Mouse (Mus musculus) c-Kit-positive CD71-positive TER-119-negative erythroid progenitor cells, embryonic 14.5 days (primary cell): ENCODE measurements around the gene Dclre1a.

Experiments
- DNase-seq: peaks from one replicate; pipeline ENCODE4 v3.0.0-alpha.2; 2013; ENCODE audit warnings: low read depth

Gene Dclre1a

GRCm38 (mm10) chr19:56547456-56548229 is at the start of gene Dclre1a:
TSS of gene Dclre1a (minus strand) at chr19:56548222.
- no peak for DNase-seq

- no peak for DNase-seq
Observed at GRCm38 (mm10) chr19:56592472-56592871, 44.5 kb upstream of the Dclre1a start.

- DNase-seq, result no peak
Observed at GRCm38 (mm10) chr19:56590250-56590649, 42.2 kb upstream of the Dclre1a start.

- no peak for DNase-seq
Observed at GRCm38 (mm10) chr19:56589455-56589854, 41.4 kb upstream of the Dclre1a start.

GRCm38 (mm10) chr19:56589008-56589407 is 41.0 kb upstream of the Dclre1a start:
- DNase-seq, result no peak

- DNase-seq, result no peak
Observed at GRCm38 (mm10) chr19:56588205-56588626, 40.2 kb upstream of the Dclre1a start.

- no peak for DNase-seq
Observed at GRCm38 (mm10) chr19:56586320-56586719, 38.3 kb upstream of the Dclre1a start.

- DNase-seq, result no peak
Observed at GRCm38 (mm10) chr19:56584288-56584687, 36.3 kb upstream of the Dclre1a start.

GRCm38 (mm10) chr19:56583785-56584184 is 35.8 kb upstream of the Dclre1a start:
- DNase-seq, result no peak

- DNase-seq, result no peak
Observed at GRCm38 (mm10) chr19:56581981-56582380, 34.0 kb upstream of the Dclre1a start.

GRCm38 (mm10) chr19:56577801-56578200 is 29.8 kb upstream of the Dclre1a start:
- no peak for DNase-seq

- no peak for DNase-seq
Observed at GRCm38 (mm10) chr19:56573184-56573583, 25.2 kb upstream of the Dclre1a start.

- no peak for DNase-seq
Observed at GRCm38 (mm10) chr19:56571913-56572312, 23.9 kb upstream of the Dclre1a start.

GRCm38 (mm10) chr19:56571234-56571633 is 23.2 kb upstream of the Dclre1a start:
- no peak for DNase-seq

GRCm38 (mm10) chr19:56570781-56571180 is 22.8 kb upstream of the Dclre1a start:
- no peak for DNase-seq

GRCm38 (mm10) chr19:56566940-56567339 is 18.9 kb upstream of the Dclre1a start:
- DNase-seq, result no peak

- DNase-seq, result no peak
Observed at GRCm38 (mm10) chr19:56566041-56566440, 18.0 kb upstream of the Dclre1a start.

- no peak for DNase-seq
Observed at GRCm38 (mm10) chr19:56565358-56565757, 17.3 kb upstream of the Dclre1a start.

GRCm38 (mm10) chr19:56563469-56563868 is 15.4 kb upstream of the Dclre1a start:
- no peak for DNase-seq

GRCm38 (mm10) chr19:56562433-56563138 is 14.6 kb upstream of the Dclre1a start:
- DNase-seq, result no peak

- DNase-seq, result no peak
Observed at GRCm38 (mm10) chr19:56555972-56556371, 8.0 kb upstream of the Dclre1a start.

- DNase-seq, result no peak
Observed at GRCm38 (mm10) chr19:56553177-56553576, 5.2 kb upstream of the Dclre1a start.

- no peak for DNase-seq
Observed at GRCm38 (mm10) chr19:56549033-56549680, 1.1 kb upstream of the Dclre1a start.
